8 mouse cellular contexts compared by ENCODE assay signal in genomic region chr1:164138365-164139130, GRCm38 (mm10). TPM values are rescaled to one million over a fixed set of nuclear protein-coding genes. Genes with fewer than 3 reads are reported as not detected.
DNase-seq lines count a peak whose midpoint lies in the region; ATAC-seq and TF ChIP-seq lines count a peak whose summit lies in the region.

No protein-coding gene starts in this region.

- no peaks in the 10 kb centered on the region for H3K36me3 ChIP-seq in forebrain, embryonic 10.5 days (replicated peaks)
- H3K36me3 ChIP-seq in heart, postnatal 0 days (replicated peaks; ENCODE audit: control insufficient read depth, insufficient read depth, low read length), result no peaks in the 10 kb centered on the region
- no peaks in the 10 kb centered on the region for H3K36me3 ChIP-seq in liver, embryonic 14.5 days (replicated peaks; ENCODE audit: control insufficient read depth, insufficient read depth, low read depth)
- no peaks in the 10 kb centered on the region for H3K36me3 ChIP-seq in neural tube, embryonic 12.5 days
- no peaks in the 10 kb centered on the region for H3K36me3 ChIP-seq in stomach, postnatal 0 days (ENCODE audit: control insufficient read depth, insufficient read depth, low read length)

- peak overlapping the region; percentile 43; the same call in 1 of the 2 replicates for H3K4me2 ChIP-seq in heart, postnatal 0 days (ENCODE audit: low read depth, low read length)
- H3K4me2 ChIP-seq in liver, embryonic 14.5 days (ENCODE audit: low read depth), result no peak overlapping the region
- 0 out of 2 replicates have a peak overlapping the region, but pooled peaks have one; percentile 12 for H3K4me2 ChIP-seq in neural tube, embryonic 12.5 days (replicated peaks)
- H3K4me2 ChIP-seq in stomach, postnatal 0 days (replicated peaks; ENCODE audit: low read depth), result no peak overlapping the region

- TF ChIP-seq CTCF in heart, postnatal 0 days (IDR thresholded peaks at IDR 0.05; ENCODE audit: low read depth), result peak; percentile 86
- TF ChIP-seq CTCF in liver, embryonic 14.5 days (IDR thresholded peaks at IDR 0.05; ENCODE audit: low read depth), result peak; percentile 93
- TF ChIP-seq CTCF in stomach, postnatal 0 days (IDR thresholded peaks at IDR 0.05; ENCODE audit: low read depth), result peak; percentile 93

- H3K27ac ChIP-seq in forebrain, embryonic 10.5 days, result no peak overlapping the region
- no peak overlapping the region for H3K27ac ChIP-seq in heart, postnatal 0 days (ENCODE audit: low read depth)
- H3K27ac ChIP-seq in liver, embryonic 14.5 days, result no peak overlapping the region
- no peak overlapping the region for H3K27ac ChIP-seq in neural tube, embryonic 12.5 days
- no peak overlapping the region for H3K27ac ChIP-seq in stomach, postnatal 0 days (replicated peaks)

- peak; percentile 25 for DNase-seq in c-Kit-negative CD71-positive TER-119-positive erythroid progenitor cells, embryonic 14.5 days (ENCODE audit: low read depth, low spot score)
- peak; percentile 77 for DNase-seq in forebrain, embryonic 10.5 days (ENCODE audit: extremely low spot score, low spot score)
- DNase-seq in heart, postnatal 0 days (ENCODE audit: low spot score), result peak; percentile 62
- peak; percentile 69 to 91 for DNase-seq in kidney, postnatal 36 days
- DNase-seq in liver, embryonic 14.5 days (ENCODE audit: low read depth in 3 of 3, low spot score in 3 of 3), result peak; percentile 33 to 34 (median 33)
- DNase-seq in stomach, postnatal 0 days (ENCODE audit: low spot score), result peak; percentile 85

- H3K9me3 ChIP-seq in forebrain, embryonic 10.5 days, result no peaks in the 10 kb centered on the region
- no peaks in the 10 kb centered on the region for H3K9me3 ChIP-seq in heart, postnatal 0 days (replicated peaks; ENCODE audit: control insufficient read depth, low read length)
- H3K9me3 ChIP-seq in liver, embryonic 14.5 days (ENCODE audit: control insufficient read depth, low read length), result no peaks in the 10 kb centered on the region
- no peaks in the 10 kb centered on the region for H3K9me3 ChIP-seq in neural tube, embryonic 12.5 days
- no peaks in the 10 kb centered on the region for H3K9me3 ChIP-seq in stomach, postnatal 0 days (ENCODE audit: control insufficient read depth, low read length)

- no peak for TF ChIP-seq EP300 in heart, postnatal 0 days (IDR thresholded peaks at IDR 0.05; ENCODE audit: low read depth)
- no peak for TF ChIP-seq EP300 in liver, embryonic 14.5 days (IDR thresholded peaks at IDR 0.05; ENCODE audit: low read depth)
- TF ChIP-seq EP300 in stomach, postnatal 0 days (optimal IDR thresholded peaks at IDR 0.05), result no peak

- no peak overlapping the region for H3K9ac ChIP-seq in heart, postnatal 0 days (replicated peaks; ENCODE audit: low read depth, low read length)
- H3K9ac ChIP-seq in liver, embryonic 14.5 days (replicated peaks), result no peak overlapping the region
- no peak overlapping the region for H3K9ac ChIP-seq in neural tube, embryonic 12.5 days
- H3K9ac ChIP-seq in stomach, postnatal 0 days (ENCODE audit: low read length), result no peak overlapping the region

- H3K4me1 ChIP-seq in forebrain, embryonic 10.5 days, result no peaks in the 10 kb centered on the region
- peaks cover 5% of the 10 kb centered on the region; the same call in 1 of the 2 replicates for H3K4me1 ChIP-seq in heart, postnatal 0 days (ENCODE audit: control insufficient read depth, insufficient read depth)
- H3K4me1 ChIP-seq in liver, embryonic 14.5 days (replicated peaks; ENCODE audit: control insufficient read depth in 2 of 2, insufficient read depth in 2 of 2, low read length in 1 of 2), result peaks cover 0 to 11% of the 10 kb centered on the region in 2 experiments; a peak in 2 of 4 replicates
- no peaks in the 10 kb centered on the region for H3K4me1 ChIP-seq in neural tube, embryonic 12.5 days
- H3K4me1 ChIP-seq in stomach, postnatal 0 days (replicated peaks; ENCODE audit: control insufficient read depth, insufficient read depth), result no peaks in the 10 kb centered on the region

- peak; percentile 56 for ATAC-seq in CD4-positive, CD25-positive, alpha-beta regulatory T cell, adult 4 months
- peak; percentile 72 for ATAC-seq in heart, postnatal 0 days (ENCODE audit: insufficient read depth, low read depth)
- 0 out of 2 replicates have a peak, but pooled peaks have one; percentile 40 for ATAC-seq in liver, embryonic 14.5 days (ENCODE audit: insufficient read depth)
- peak; percentile 84 for ATAC-seq in neural tube, embryonic 12.5 days (ENCODE audit: low FRiP score, low read depth)
- ATAC-seq in stomach, postnatal 0 days (ENCODE audit: low FRiP score, low TSS enrichment), result peak; percentile 87

- 7% methylated on average over 5 of the region's 5 CpGs for WGBS in forebrain, embryonic 10.5 days
- WGBS in heart, postnatal 0 days, result 4% methylated on average over 5 of the region's 5 CpGs
- 1% methylated on average over 5 of the region's 5 CpGs for WGBS in liver, embryonic 14.5 days (ENCODE audit: insufficient replicate concordance)
- WGBS in neural tube, embryonic 12.5 days, result 7% methylated on average over 5 of the region's 5 CpGs
- WGBS in stomach, postnatal 0 days, result 6% methylated on average over 5 of the region's 5 CpGs

- H3K4me3 ChIP-seq in forebrain, embryonic 10.5 days, result no peak overlapping the region
- H3K4me3 ChIP-seq in heart, postnatal 0 days (ENCODE audit: low read depth, low read length), result no peak overlapping the region
- no peak overlapping the region for H3K4me3 ChIP-seq in liver, embryonic 14.5 days (ENCODE audit: insufficient read depth in 1 of 2, low read depth in 2 of 2, low read length in 2 of 2)
- H3K4me3 ChIP-seq in neural tube, embryonic 12.5 days, result no peak overlapping the region
- no peak overlapping the region for H3K4me3 ChIP-seq in stomach, postnatal 0 days (ENCODE audit: low read depth, low read length)

- H3K27me3 ChIP-seq in forebrain, embryonic 10.5 days (ENCODE audit: poor library complexity, severe bottlenecking), result no peaks in the 10 kb centered on the region
- no peaks in the 10 kb centered on the region for H3K27me3 ChIP-seq in heart, postnatal 0 days (ENCODE audit: control insufficient read depth, insufficient read depth, low read length)
- H3K27me3 ChIP-seq in liver, embryonic 14.5 days (ENCODE audit: control insufficient read depth, insufficient read depth, low read length), result no peaks in the 10 kb centered on the region
- H3K27me3 ChIP-seq in neural tube, embryonic 12.5 days (replicated peaks), result no peaks in the 10 kb centered on the region
- no peaks in the 10 kb centered on the region for H3K27me3 ChIP-seq in stomach, postnatal 0 days (ENCODE audit: control insufficient read depth, insufficient read depth, low read length)

RNA-seq across cellular contexts. Expression of gene F5, which starts 13.1 kb away (rescaled TPM):
- polyA plus RNA-seq in CD4-positive, CD25-positive, alpha-beta regulatory T cell, adult 4 months (2017; shearing (Covaris generic)), result under 1 TPM in 1 of 2 experiments, not detected in 1; 0.04 TPM
- polyA plus RNA-seq in forebrain, embryonic 10.5 days (2016; fragmentation: Nextera tagmentation; extraction: Ambion mirVana), result 0.27 and 0.36 TPM in 2 replicates
- 0.27 TPM in 1 of 2 replicates, not detected in the other for total RNA-seq in heart, postnatal 0 days (2014; rRNA removed; ENCODE audit: low replicate concordance)
- 0.05 TPM in 2 replicates for polyA plus RNA-seq in heart, postnatal 0 days (2015; fragmentation: Nextera tagmentation; extraction: Ambion mirVana)
- polyA plus RNA-seq in liver, embryonic 14.5 days (2012; rRNA removed), result 6.7 and 8.3 TPM in 2 replicates
- polyA plus RNA-seq in liver, embryonic 14.5 days (2014; fragmentation: Nextera tagmentation; extraction: Ambion mirVana), result 11.6 and 11.9 TPM in 2 replicates
- polyA plus RNA-seq in neural tube, embryonic 12.5 days (2016; fragmentation: Nextera tagmentation; extraction: Ambion mirVana), result 0.24 TPM in 2 replicates
- polyA plus RNA-seq in stomach, postnatal 0 days (2015; fragmentation: Nextera tagmentation; extraction: Ambion mirVana), result 1.5 and 1.6 TPM in 2 replicates

RNA-seq across cellular contexts. Expression of gene Selp, which starts 23.5 kb away (rescaled TPM):
- polyA plus RNA-seq in CD4-positive, CD25-positive, alpha-beta regulatory T cell, adult 4 months (2017; shearing (Covaris generic)), result 1 to 10 TPM; 3.8 to 4.1 TPM
- not detected in 2 replicates for polyA plus RNA-seq in forebrain, embryonic 10.5 days (2016; fragmentation: Nextera tagmentation; extraction: Ambion mirVana)
- total RNA-seq in heart, postnatal 0 days (2014; rRNA removed; ENCODE audit: low replicate concordance), result 1.3 TPM in 1 of 2 replicates, not detected in the other
- polyA plus RNA-seq in heart, postnatal 0 days (2015; fragmentation: Nextera tagmentation; extraction: Ambion mirVana), result 0.38 and 0.51 TPM in 2 replicates
- 0.31 and 0.37 TPM in 2 replicates for polyA plus RNA-seq in liver, embryonic 14.5 days (2012; rRNA removed)
- 0.54 and 0.75 TPM in 2 replicates for polyA plus RNA-seq in liver, embryonic 14.5 days (2014; fragmentation: Nextera tagmentation; extraction: Ambion mirVana)
- polyA plus RNA-seq in neural tube, embryonic 12.5 days (2016; fragmentation: Nextera tagmentation; extraction: Ambion mirVana), result not detected in 2 replicates
- 0.41 and 0.62 TPM in 2 replicates for polyA plus RNA-seq in stomach, postnatal 0 days (2015; fragmentation: Nextera tagmentation; extraction: Ambion mirVana)

Comparison
In these comparisons a context has a peak if more than half of its experiments do, and no peak if none do; other contexts are left out.
1. DNase-seq: peak in every context shown above with its lines; median percentile 85 in stomach, postnatal 0 days; 80 in kidney, postnatal 36 days; 77 in forebrain, embryonic 10.5 days; 62 in heart, postnatal 0 days; 33 in liver, embryonic 14.5 days; 25 in c-Kit-negative CD71-positive TER-119-positive erythroid progenitor cells, embryonic 14.5 days.
2. H3K4me2 ChIP-seq: peak in heart, postnatal 0 days (single experiment) and neural tube, embryonic 12.5 days (single experiment); none in liver, embryonic 14.5 days (single experiment) and stomach, postnatal 0 days (single experiment).
3. Peak in every context shown above with its lines, with median percentiles within 50 percentile points of each other: ATAC-seq and CTCF ChIP-seq.